Mouse (Mus musculus) natural killer cell, adult 2 months (primary cell): ENCODE measurements around the gene C1rl.
A peak's percentile ranks its signal among the peaks of the same experiment; 100 is the strongest.
"Not testable (repeated sequence)": the region's sequence is repeated elsewhere in the genome, so short reads cannot be mapped to it uniquely, and the experiment has no call there.

Experiments used
- DNase-seq, 2 experiments: peaks; one replicate each; pipeline ENCODE4 v3.0.0; 2022; ENCODE audit warnings: low spot score in 2 of 2

Gene C1rl

DNA sequence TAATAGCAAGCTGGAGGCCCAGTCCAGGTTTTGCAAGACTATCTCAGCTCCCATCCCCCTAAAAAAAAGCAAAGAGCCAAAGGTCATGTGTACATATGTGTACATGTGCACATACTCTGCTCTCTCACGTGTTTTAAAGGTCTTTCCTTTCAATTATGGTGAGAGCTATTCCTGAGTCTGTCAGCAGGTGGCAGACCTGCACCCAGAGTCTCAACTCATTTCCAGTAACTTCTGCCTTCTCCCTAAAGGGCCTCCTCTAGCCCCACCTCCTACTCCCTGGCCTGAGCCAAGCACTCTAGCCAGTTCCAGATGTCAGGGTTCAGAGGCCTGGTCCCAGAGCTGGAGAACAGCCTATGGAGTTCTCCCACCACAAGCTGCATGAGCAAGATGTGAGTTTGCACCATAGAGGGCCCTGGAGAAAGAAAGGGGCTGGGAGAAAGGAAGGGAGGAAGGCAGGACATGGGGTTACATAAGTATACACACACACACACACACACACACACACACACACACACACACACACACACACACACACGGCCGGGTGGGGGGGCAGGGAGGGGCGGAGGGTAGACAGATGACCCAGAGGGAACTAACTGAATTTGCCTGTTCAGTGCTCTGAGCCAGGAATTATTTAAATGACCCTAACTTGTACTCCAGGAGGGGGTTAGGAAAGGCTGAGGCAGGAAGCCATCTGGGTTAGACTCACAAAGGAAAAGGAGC lies at the start of gene C1rl:
Gene C1rl, plus strand, starts transcription at position 272 of the 720 bp plus-strand sequence.
- peak; percentile 28 to 47 for DNase-seq

DNA sequence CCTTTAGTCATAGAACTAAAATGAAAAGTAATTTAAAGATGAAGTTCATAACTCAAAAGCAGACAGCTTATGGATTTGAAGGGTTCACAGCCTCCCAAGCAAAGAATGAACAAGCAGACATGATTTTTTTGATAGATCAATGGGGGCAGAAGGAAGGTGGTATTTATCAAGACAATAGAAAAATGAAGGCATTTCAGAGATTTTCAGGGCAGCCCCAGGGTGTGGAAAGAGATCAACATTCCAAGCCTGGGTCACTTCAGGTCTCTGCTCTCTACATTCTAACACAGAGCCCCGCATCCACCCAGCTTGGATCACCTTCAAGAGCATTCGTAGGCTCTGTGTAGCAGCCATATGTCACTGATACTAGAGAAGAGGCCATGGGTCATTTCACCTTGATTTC lies 49.6 kb upstream of the C1rl start:
- no peak for DNase-seq

DNA sequence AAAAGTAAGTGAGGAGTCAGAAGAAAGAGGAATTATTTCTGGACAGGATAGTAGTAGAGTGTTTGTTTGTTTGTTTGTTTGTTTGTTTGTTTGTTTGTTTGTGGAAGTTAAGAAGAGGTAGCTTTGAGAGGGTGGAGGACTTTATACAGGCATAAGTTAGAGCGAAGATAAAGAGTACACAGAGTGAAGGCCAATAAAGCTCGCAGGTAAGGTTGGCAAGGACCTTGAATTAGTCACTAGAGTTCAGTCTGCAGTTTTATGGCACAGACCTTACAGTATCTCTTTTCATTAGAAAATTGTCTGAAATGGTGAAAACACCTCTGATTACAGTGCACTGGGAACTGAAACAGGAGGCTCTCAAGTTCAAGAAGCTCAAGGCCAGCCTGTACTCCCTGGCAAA lies 46.9 kb upstream of the C1rl start:
- no peak for DNase-seq

- DNase-seq = no peak
These were observed 46.5 kb upstream of the C1rl start for GRCm38 (mm10) chr6:124446459-124446858.

GRCm38 (mm10) chr6:124447356-124447755 lies 45.6 kb upstream of the C1rl start:
- no peak for DNase-seq

- DNase-seq = no peak
These were observed 44.6 kb upstream of the C1rl start for GRCm38 (mm10) chr6:124448186-124448852.

DNA sequence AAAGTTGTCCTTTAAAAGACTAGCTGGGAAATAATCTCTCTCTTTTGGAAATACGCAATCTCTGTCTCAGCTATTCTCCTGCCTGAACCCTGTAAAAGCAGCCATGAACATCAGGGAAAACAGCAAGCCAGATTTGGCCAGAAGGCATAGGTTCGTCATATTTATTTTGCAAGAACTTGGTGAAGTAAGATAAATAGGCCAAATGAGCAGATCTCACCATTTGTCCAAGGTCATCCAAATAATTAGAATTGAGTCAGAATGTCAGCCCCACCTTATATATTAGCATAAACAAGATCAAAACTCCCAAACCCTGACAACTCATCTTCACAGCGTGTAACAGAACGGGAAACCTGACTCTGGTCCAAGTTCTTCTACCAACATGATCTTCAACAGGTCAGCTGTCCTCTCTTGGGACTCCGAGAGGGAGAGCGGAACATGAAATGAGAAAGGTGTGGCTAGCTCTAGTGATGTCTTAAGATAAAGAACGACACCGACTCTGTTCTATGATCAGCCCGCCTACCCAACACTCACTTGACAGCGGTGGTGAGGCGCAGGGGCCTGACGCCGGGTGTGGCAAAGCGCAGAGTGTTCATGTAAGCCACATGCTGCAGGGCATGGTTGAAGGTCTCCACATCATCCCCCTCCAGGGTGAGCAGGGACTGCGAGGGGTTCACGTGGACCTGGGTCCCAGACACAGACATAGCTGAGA lies 43.8 kb upstream of the C1rl start:
- DNase-seq = no peak

- no peak for DNase-seq
These were observed 43.1 kb upstream of the C1rl start for GRCm38 (mm10) chr6:124449668-124450383.

DNA sequence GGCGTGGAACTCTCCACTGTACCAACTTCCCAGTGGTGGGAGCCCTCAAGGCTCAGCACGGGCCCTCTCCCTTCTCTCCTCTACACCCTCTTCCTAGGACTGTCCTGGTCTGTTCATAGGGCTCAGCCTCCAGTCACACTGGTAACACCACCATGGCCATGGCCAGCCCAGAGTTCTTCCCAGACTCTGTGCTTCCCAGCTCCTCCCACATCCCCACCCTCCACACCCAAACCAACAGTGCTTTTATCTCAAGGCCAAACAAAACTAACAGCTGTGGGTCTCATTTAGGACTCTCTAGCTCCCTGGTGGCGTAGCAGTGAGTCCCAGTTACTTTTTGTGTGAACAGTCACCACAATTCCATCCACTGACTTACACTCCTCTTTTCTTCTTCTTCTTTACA lies 40.9 kb upstream of the C1rl start:
- no peak for DNase-seq

DNA sequence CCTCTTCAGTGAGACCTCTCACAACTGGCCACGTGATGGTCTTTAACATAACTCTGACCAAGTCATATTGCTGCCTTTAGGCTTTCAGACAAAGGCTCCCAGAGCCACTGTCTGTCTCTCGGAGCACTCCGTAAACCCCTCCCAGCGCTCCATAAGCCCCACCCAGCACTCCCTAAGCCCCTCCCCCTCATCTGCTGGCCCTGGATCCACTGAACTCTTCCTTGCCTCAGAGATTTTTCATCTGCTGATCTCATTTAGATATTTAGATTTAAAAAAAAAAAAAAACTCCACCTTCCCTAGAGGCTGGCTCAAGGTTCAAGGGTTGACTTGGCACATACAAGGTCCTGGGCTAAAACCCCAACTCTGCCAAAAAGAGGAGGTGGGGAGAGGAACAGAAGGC lies 39.2 kb upstream of the C1rl start:
- no peak for DNase-seq

- no peak for DNase-seq
These were observed 36.7 kb upstream of the C1rl start for GRCm38 (mm10) chr6:124456243-124456642.

- no peak for DNase-seq
These were observed 35.1 kb upstream of the C1rl start for GRCm38 (mm10) chr6:124457827-124458226.

DNA sequence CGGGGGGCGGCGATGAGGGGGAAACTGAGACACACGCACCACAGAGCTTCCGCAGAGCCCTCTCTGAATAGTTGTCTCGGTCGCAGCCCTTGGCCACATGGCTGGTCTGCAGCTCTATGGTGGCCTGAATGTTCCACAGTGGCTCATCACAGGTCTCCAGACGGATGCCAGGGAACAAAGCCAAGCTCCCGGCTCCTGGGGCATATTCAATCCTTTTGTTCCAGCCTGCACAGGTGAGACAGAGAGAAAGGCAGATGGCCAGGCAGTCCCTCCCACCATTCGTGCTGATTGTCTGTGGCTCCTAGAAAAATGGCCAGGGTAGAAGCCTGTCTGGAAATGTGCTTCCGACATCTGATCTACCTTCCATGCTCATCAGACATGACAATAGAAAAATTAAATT lies 34.4 kb upstream of the C1rl start:
- DNase-seq = no peak

GRCm38 (mm10) chr6:124459388-124459787 lies 33.5 kb upstream of the C1rl start:
- no peak for DNase-seq

GRCm38 (mm10) chr6:124463881-124464291 lies 29.0 kb upstream of the C1rl start:
- peak in 1 of 2 experiments; percentile 18 for DNase-seq

DNA sequence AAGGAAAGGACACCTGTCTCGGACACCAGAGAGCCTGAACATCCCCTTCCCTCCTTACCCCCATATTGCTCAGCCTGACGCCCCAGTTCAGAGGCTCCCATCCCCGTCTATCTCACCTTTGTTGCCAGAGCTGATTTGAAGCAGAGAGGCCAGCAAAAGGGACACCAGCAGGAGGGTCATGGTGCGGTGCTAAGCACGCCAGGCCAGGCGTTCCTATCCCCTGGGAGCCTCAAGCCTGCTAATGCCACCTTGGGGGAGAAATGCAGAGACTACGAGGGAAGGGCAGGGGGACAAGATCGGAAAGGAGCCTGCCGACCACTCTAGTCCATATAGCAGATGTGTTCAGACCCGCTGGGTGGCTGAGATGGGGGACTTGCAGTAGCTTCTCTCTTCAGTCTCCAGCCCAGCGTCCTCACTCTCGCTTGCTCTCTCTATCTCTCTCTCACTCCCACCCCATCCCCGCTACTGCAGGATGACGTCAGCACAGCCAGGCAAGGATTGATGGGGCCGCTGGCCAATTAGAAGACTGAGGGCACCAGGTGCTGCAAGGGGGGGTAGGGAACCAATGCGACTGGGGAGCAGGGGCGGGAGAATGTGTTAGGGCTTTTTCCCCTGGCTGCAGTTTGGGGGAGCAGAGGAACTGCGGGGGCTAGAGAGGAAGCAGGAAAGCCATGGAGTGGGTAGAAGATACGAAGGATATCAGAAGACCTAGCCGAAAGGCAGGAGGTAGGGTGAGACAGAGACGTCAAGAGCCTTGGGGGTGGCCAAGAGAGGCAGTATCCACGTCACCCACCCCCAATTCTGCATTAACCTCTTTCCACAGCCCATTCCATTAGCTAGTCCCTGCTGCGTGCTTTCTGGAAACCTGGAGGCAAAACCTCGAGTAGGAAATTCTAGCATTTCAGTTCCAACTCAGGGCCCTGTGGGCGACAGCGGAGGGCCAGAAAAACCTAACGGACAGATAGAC lies 28.3 kb upstream of the C1rl start, which contains the start of gene Clstn3:
Gene Clstn3, minus strand, starts transcription at position 490 of the 967 bp plus-strand sequence.
- DNase-seq = peak; percentile 77 to 79

DNA sequence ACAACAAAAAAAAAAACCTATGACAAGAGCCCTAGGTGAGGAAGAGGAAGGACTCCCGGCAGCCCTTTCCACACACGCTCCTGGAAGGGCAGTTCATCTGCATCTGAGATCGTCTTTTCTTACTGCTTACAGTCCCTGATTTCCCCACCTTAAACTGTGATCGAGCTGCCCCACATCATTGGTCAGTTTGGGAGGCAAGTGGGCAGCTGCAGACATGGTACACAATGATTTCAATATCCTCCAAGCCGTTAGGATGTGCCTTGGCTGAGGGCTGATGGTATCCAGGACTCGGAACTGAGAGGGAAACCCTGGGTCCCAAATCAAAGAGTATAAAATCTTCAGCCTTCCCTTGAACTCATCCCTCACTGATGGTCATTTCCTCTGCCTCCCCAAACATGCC lies 27.6 kb upstream of the C1rl start:
- DNase-seq = no peak

GRCm38 (mm10) chr6:124465729-124466128 lies 27.2 kb upstream of the C1rl start:
- DNase-seq = no peak

DNA sequence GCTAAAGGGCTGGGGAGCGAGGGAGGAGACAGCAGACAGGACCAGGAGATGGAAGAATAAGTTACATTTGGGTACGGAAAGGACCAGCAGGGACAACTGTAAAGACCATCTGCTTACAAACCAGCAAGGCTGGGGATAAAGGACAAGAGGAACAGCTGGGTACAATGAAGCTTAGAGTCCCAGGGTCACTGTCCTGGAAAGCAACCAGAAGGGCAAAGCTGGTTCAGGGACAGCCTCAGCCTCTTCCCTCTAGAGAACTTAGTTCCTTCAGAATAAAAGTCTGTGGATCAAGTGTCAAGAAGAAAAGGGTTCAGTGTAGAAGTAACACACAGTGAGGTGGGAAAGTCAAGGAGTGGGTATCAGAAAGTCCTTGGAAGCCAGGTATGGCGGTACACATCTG lies 21.8 kb upstream of the C1rl start:
- DNase-seq = no peak

DNA sequence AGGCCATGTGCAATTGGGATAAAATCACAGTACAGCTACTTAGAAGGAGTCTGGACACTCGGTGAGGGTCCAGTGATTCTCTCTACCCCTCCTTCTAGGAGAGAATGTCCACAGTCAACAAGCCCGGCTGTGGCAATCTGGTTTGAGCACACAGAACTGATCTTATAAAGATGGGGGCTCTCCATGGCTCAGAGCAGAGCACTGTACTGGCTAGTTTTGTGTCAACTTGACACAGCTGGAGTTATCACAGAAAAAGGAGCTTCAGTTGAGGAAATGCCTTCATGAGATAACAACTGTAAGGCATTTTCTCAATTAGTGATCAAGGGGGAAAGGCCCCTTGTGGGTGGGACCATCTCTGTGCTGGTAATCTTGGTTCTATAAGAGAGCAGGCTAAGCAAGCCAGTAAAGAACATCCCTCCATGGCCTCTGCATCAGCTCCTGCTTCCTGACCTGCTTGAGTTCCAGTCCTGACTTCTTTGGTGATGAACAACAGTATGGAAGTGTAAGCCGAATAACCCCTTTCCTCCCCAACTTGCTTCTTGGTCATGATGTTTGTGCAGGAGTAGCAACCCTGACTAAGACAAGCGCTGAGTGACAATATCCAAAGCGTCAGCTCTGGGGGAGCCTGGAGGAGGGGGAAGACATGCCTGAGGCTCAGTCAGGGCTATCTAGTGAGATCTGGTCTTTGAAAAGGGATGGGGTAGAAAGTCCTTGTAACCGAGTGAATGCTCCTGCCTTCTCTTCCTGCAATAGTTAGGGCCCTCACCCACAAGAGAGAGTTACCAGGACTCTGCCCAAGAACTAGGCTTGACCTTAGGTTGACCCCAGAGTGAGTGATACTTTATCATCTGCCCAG lies 20.9 kb upstream of the C1rl start:
- not testable (repeated sequence) for DNase-seq
